15 mouse cellular contexts compared by ENCODE assay signal in genomic region chr3:158165004-158165403, GRCm38 (mm10).
DNase-seq lines count a peak whose midpoint lies in the region; ATAC-seq and TF ChIP-seq lines count a peak whose summit lies in the region.
"Had no signal": no experiment of that assay in that cellular context is flagged by ENCODE, and none has a peak within 500 bp of the region (broad histone marks: within the 10 kb centered on the region; RNA-seq: fewer than 3 reads in every experiment).

No protein-coding gene starts in this region.

- no peaks in the 10 kb centered on the region for H3K27me3 ChIP-seq in forebrain, embryonic 16.5 days (replicated peaks; ENCODE audit: control insufficient read depth, insufficient read depth, low read length)
- no peaks in the 10 kb centered on the region for H3K27me3 ChIP-seq in forebrain, embryonic 12.5 days
- H3K27me3 ChIP-seq in CH12.LX (replicated peaks), result no peaks in the 10 kb centered on the region
- H3K27me3 ChIP-seq: heart, embryonic 13.5 days; limb, embryonic 15.5 days; stomach, embryonic 15.5 days had no signal

- no peaks in the 10 kb centered on the region; the same call in 1 of the 2 replicates for H3K4me1 ChIP-seq in forebrain, embryonic 16.5 days (replicated peaks; ENCODE audit: control insufficient read depth, insufficient read depth, low read length)
- H3K4me1 ChIP-seq in forebrain, embryonic 12.5 days, result peaks cover 4% of the 10 kb centered on the region
- H3K4me1 ChIP-seq in CH12.LX (ENCODE audit: control insufficient read depth in 1 of 2, insufficient read depth in 2 of 2), result peaks cover 15 to 35% of the 10 kb centered on the region in 2 experiments
- H3K4me1 ChIP-seq: heart, embryonic 13.5 days; limb, embryonic 15.5 days; stomach, embryonic 15.5 days had no signal

- peak; percentile 64 for TF ChIP-seq RAD21 in CH12.LX (IDR thresholded peaks at IDR 0.05; ENCODE audit: low read depth, low read length)

- H3K4me3 ChIP-seq in forebrain, embryonic 16.5 days (replicated peaks; ENCODE audit: low read length), result no peak overlapping the region
- no peak overlapping the region for H3K4me3 ChIP-seq in forebrain, embryonic 12.5 days (replicated peaks)
- no peak overlapping the region for H3K4me3 ChIP-seq in left cerebral cortex, adult 2 months
- no peak overlapping the region for H3K4me3 ChIP-seq in CH12.LX (replicated peaks in 1 of 3; ENCODE audit: low read depth in 2 of 3, low read length in 2 of 3, poor library complexity in 1 of 3)
- H3K4me3 ChIP-seq: gastrocnemius, adult 2 months; heart, embryonic 13.5 days; limb, embryonic 15.5 days; stomach, embryonic 15.5 days had no signal

- in situ Hi-C loops in CH12.LX (cut with MboI; ENCODE audit: low pct_ligation_motif_present, low pct_unique_long_range_greater_than_20kb, low sequenced_read_pairs), result no loop called here

- no peaks in the 10 kb centered on the region for H3K79me2 ChIP-seq in CH12.LX (replicated peaks; ENCODE audit: control insufficient read depth, extremely low read depth, insufficient read depth, poor library complexity, severe bottlenecking)

- no peaks in the 10 kb centered on the region for H3K9me3 ChIP-seq in forebrain, embryonic 16.5 days (ENCODE audit: control insufficient read depth, low read length)
- H3K9me3 ChIP-seq in forebrain, embryonic 12.5 days, result no peaks in the 10 kb centered on the region
- no peaks in the 10 kb centered on the region for H3K9me3 ChIP-seq in CH12.LX (replicated peaks; ENCODE audit: low read length)
- H3K9me3 ChIP-seq: heart, embryonic 13.5 days; limb, embryonic 15.5 days; stomach, embryonic 15.5 days had no signal

- TF ChIP-seq EP300 in CH12.LX (IDR thresholded peaks at IDR 0.05; ENCODE audit: low read length), result no peak

- TF ChIP-seq POLR2A in CH12.LX (IDR thresholded peaks at IDR 0.05; ENCODE audit: low read depth, low read length), result no peak

- dilution Hi-C loops in CH12.LX (cut with MboI; ENCODE audit: extremely low pct_ligation_motif_present, extremely low pct_unique_long_range_greater_than_20kb, low sequenced_read_pairs), result no loop called here

- no peak overlapping the region for H3K27ac ChIP-seq in forebrain, embryonic 16.5 days (ENCODE audit: low read length)
- no peak overlapping the region for H3K27ac ChIP-seq in forebrain, embryonic 12.5 days
- no peak overlapping the region for H3K27ac ChIP-seq in left cerebral cortex, adult 2 months
- no peak overlapping the region for H3K27ac ChIP-seq in CH12.LX (ENCODE audit: insufficient read depth, low read depth)
- H3K27ac ChIP-seq: gastrocnemius, adult 2 months; heart, embryonic 13.5 days; limb, embryonic 15.5 days; stomach, embryonic 15.5 days had no signal

- H3K4me2 ChIP-seq in forebrain, embryonic 16.5 days (ENCODE audit: low read length), result no peak overlapping the region
- no peak overlapping the region for H3K4me2 ChIP-seq in forebrain, embryonic 12.5 days
- no peak overlapping the region for H3K4me2 ChIP-seq in CH12.LX (ENCODE audit: insufficient read depth, low read depth, poor library complexity, severe bottlenecking)
- H3K4me2 ChIP-seq: heart, embryonic 13.5 days; limb, embryonic 15.5 days; stomach, embryonic 15.5 days had no signal

- H3K9ac ChIP-seq in forebrain, embryonic 16.5 days (replicated peaks; ENCODE audit: low read depth, low read length), result no peak overlapping the region
- H3K9ac ChIP-seq in forebrain, embryonic 12.5 days, result no peak overlapping the region
- no peak overlapping the region for H3K9ac ChIP-seq in CH12.LX (ENCODE audit: insufficient read depth, low read depth)
- H3K9ac ChIP-seq: heart, embryonic 13.5 days; limb, embryonic 15.5 days; stomach, embryonic 15.5 days had no signal

- intact Hi-C loops in left cerebral cortex, adult 2 months (cut with DNase I), result loop anchor here (10.0 kb wide), 1 partner anchor 1120 kb away; no protein-coding TSS in a partner anchor
- intact Hi-C loops in left cerebral cortex, postnatal 36 days (cut with DNase I), result no loop called here

- H3K36me3 ChIP-seq in forebrain, embryonic 16.5 days (ENCODE audit: control insufficient read depth, insufficient read depth), result peaks cover 13% of the 10 kb centered on the region
- no peaks in the 10 kb centered on the region for H3K36me3 ChIP-seq in forebrain, embryonic 12.5 days (replicated peaks)
- H3K36me3 ChIP-seq in CH12.LX (replicated peaks in 1 of 2; ENCODE audit: control insufficient read depth in 1 of 2, insufficient read depth in 1 of 2, low read length in 1 of 2), result no peaks in the 10 kb centered on the region
- H3K36me3 ChIP-seq: heart, embryonic 13.5 days; limb, embryonic 15.5 days; stomach, embryonic 15.5 days had no signal

- ATAC-seq in forebrain, embryonic 16.5 days, result 0 out of 2 replicates have a peak, but pooled peaks have one; percentile 37
- ATAC-seq in forebrain, embryonic 12.5 days (ENCODE audit: low FRiP score), result no peak

- DNase-seq in left cerebral cortex, adult 2 months (ENCODE audit: extremely low spot score in 1 of 2, low spot score in 2 of 2), result no peak
- no peak for DNase-seq in left cerebral cortex, postnatal 36 days (ENCODE audit: low spot score in 2 of 2)
- DNase-seq in CH12.LX (ENCODE audit: extremely low read depth), result peak; percentile 55
- DNase-seq in adipocyte (ENCODE audit: low spot score), result peak; percentile 6
- DNase-seq in thymus, postnatal 10 days (ENCODE audit: low spot score in 2 of 2), result no peak
- no peak for DNase-seq in urinary bladder, postnatal 10 days (ENCODE audit: low spot score)
- DNase-seq: adrenal gland, postnatal 10 days; cerebellum, adult 11-12 months; gastrocnemius, adult 2 months; right cerebral cortex, postnatal 25 days had no signal

- peak; percentile 56 for TF ChIP-seq CTCF in left cerebral cortex, adult 2 months (IDR thresholded peaks at IDR 0.05)
- TF ChIP-seq CTCF in CH12.LX (conservative IDR thresholded peaks at IDR 0.05 in 1 of 2, IDR thresholded peaks at IDR 0.05 in 1 of 2; ENCODE audit: low read depth in 2 of 2, low read length in 2 of 2), result peak; percentile 48 to 71; a peak in 3 of 4 replicates

TF ChIP-seq in CH12.LX, 34 proteins besides CTCF, POLR2A, EP300 and RAD21:
- TF ChIP-seq USF2 (conservative IDR thresholded peaks at IDR 0.05; ENCODE audit: low read depth, low read length), result no peak
- TF ChIP-seq SMC3 (IDR thresholded peaks at IDR 0.05; ENCODE audit: low read depth, low read length), result peak; percentile 62
- TF ChIP-seq GABPA (IDR thresholded peaks at IDR 0.05; ENCODE audit: insufficient replicate concordance, low read depth, low read length), result no peak
- no peak for TF ChIP-seq ZC3H11A (IDR thresholded peaks at IDR 0.05; ENCODE audit: low read depth, low read length)
- TF ChIP-seq RCOR1 (conservative IDR thresholded peaks at IDR 0.05; ENCODE audit: low read depth, low read length), result no peak
- TF ChIP-seq ZKSCAN1 (IDR thresholded peaks at IDR 0.05; ENCODE audit: borderline replicate concordance, low read depth, low read length), result no peak
- TF ChIP-seq USF1 (IDR thresholded peaks at IDR 0.05; ENCODE audit: low read depth, low read length), result no peak
- peak; percentile 42; the same call in 1 of the 2 replicates for TF ChIP-seq ELF1 (IDR thresholded peaks at IDR 0.05; ENCODE audit: low read depth, low read length)
TF ChIP-seq in CH12.LX: peak in this region for 2.

Comparison
In these comparisons a context has a peak if more than half of its experiments do, and no peak if none do; other contexts are left out.
1. DNase-seq: peak in CH12.LX (single experiment) and adipocyte (single experiment); none in left cerebral cortex, adult 2 months (0 of 2), left cerebral cortex, postnatal 36 days (0 of 2), thymus, postnatal 10 days (0 of 2) and urinary bladder, postnatal 10 days (single experiment).